Mouse (Mus musculus): Measurements from ENCODE around the gene Prss36. TPM values are rescaled to one million over a fixed set of nuclear protein-coding genes. Genes with fewer than 3 reads are reported as not detected.
"Not testable (repeated sequence)": the region's sequence is repeated elsewhere in the genome, so short reads cannot be mapped to it uniquely, and the experiment has no call there.

The Prss36 gene
- total RNA-seq, 2 experiments from 2014 or later: 6.4 to 8.1 TPM

DNA sequence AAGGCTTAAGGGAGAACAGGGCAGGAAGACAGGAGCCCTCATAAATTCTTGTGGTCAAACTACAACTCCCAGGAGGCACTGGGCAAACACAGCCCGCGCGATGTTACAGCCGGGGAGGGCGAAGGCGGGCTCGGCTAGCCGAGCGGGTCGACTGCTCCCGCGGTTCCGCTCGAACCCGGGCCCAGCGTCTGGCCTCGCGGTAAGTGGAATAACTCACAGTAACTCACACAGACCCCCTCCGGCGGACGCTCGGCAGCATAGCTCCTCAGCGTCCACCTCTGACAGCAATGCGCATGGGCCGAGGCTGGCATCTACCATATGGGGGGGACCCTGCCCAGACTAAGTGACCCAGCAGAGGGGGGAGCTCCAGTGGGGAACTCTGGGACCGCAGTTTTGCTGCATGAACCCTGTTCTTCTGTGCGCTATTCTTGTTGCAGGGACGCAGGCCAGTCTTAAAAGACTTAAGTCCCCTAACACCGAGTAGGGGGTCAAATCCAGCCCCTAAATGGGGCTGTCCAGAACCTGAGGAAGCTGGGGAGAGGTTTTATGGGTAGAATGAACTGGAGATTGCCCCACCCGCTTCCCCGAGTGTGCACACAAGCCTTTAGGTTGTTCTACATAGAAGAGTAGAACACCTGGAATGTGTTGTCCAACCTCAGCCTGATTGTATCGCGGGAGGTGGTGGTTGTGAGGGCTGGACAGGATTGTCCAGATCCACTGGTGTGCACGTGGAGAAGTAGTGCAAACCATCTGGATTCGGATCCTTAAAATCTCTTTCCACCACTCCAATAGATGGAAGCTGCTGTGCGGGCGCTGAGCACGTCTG, 42.3 kb downstream of the Prss36 start, which contains the start of gene Bckdk:
Gene Bckdk (plus strand): TSS at position 112 of the 826 bp plus-strand sequence.
- DNase-seq (ENCODE audit: low spot score in 2 of 2): peak; percentile 52 to 62

DNA sequence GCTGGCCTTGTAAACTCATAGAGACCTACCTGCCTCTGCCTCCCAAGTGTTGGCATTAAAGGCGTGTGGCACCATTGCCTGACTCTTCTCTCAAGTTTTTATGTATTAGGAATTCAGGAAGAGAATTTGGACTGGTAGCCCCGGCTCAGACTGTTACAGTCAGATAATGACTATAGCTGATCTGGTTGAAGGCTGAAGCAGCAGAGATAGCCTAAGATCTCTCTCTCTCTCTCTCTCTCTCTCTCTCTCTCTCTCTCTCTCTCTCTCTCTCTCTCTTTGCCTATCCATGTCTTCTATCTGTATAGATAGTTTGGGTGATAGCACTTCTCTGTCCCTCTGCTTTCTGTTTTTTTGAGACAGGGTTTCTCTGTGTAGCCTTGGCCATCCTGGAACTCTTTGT, 44.8 kb downstream of the Prss36 start:
- DNase-seq (ENCODE audit: low spot score in 2 of 2): no peak

DNA sequence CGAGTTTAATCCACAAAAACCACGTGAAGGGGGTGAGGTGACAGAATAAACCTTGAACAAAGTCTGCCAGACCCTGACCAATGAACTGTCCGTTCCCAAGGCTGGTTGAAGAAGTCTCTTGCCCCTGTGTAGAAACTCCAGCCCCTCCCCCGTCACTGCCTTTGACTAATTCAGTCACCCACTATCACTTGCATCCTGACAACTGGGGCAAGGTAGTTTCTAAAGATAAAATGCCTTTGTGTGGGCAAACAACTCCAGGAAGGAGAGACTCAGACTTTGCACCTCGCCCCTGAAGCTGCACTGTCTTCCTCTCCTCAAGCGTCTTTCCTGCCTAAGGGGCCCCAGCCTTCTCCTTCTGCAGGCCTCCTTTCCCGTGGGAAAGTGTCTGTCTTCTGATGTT, 46.5 kb downstream of the Prss36 start:
- DNase-seq (ENCODE audit: low spot score in 2 of 2): no peak

DNA sequence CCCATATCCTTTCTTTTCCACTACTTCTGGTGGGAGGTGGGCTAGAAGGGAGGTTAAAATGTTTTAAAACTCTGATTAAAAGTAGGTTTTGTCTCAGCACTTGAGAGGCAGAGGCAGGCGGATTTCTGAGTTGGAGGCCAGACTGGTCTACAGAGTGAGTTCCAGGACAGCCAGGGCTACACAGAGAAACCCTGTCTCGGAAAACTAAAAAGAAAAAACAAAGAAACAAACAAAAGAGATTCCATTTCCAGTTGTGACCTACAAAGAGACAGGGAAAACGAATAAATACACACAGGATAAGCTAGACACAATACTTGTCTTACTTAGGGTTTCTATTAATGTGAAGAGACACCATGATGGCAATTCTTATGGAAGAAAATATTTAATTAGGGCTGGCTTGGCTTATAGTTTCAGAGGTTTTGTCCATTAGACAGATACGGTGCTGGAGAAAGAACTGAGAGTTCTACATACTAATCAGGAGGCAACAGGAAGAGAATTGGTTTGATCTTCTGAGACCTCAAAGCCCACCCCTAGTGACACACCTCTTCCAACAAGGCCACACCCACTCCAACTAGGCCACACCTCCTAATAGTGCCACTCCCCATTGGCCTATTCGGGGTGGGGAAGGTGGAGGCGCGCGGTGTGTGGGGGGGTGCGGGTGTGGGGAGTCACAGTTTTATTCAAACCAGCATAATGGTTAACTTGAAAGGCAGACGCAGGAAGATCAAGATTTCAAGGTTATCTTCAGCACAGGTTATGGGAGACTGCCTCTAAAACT, 48.2 kb downstream of the Prss36 start:
- DNase-seq (ENCODE audit: low spot score in 2 of 2): no peak

DNA sequence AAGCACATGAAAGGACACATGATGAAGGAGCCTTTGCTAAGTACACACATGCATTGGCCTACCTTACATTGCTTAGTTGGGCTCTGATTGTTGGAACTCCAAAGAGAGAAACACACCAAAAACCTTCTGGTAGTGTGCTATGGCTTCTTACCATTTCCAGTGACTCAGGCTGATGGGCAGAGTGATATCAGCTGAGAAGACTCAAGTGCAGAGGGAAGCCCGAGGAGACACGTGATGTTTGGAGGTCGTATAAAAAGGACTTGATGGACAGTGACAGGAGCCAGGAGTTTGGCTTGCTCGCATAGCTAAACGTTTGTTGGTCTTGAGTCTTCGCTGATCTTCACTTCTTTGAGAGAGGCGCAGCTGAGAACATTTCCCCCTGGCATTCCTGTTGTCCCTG, 49.0 kb downstream of the Prss36 start:
- DNase-seq (ENCODE audit: low spot score in 2 of 2): no peak

DNA sequence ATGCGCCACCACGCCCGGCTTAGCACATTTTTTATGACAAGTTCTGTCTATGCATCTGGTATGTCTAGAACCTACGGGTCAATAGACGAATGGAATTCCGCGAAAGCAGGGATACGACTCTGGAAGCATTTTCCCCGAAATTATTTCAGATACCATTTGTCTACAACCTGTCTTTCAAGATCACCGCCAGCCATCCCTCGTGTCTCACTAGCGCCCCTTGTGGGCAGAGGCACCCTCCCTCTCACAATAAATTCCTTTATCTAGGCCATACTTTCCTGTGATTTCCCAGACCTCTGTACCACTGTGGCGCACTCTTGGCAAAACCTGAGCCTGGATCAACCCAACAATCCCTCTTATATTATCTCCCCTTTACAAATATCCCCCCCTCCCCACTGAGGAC, 50.1 kb downstream of the Prss36 start:
- DNase-seq (ENCODE audit: low spot score in 2 of 2): no peak

DNA sequence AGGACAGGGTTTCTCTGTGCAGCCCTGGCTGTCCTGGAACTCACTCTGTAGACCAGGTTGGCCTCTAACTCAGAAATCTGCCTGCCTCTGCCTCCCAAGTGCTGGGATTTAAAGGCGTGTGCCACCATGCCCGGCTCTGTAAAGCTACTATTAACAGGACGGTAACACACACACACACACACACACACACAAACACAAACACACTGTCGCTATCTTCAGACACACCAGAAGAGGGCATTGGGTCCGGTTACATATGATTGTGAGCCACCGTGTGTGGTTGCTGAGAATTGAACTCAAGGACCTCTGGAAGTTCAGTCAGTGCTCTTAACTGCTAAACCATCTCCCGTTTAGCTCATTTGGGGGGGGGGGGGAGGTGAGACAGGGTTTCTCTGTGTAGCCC, 50.6 kb downstream of the Prss36 start:
- DNase-seq (ENCODE audit: low spot score in 2 of 2): not testable (repeated sequence)

DNA sequence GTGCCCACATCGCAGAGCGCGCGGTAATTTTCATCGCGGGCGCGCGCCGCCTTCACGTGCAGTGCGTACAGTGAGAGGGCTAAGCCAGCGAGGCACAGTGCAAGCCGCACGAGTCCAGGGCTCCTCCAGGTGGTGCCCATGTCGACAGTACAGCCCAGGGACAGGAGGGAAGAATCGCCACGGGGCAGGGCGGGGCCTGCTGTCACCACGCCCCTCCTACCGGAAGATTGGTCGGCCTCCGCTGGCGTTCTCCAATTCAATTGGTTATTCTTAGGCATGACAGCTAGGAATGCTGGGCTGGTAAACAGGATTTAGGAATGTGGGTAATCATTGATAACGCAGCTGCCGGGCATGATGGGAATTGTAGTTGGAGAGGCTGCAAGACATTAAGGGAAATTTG, 51.1 kb downstream of the Prss36 start, which contains the start of the genes Gm21974 and Vkorc1:
Gene Gm21974 (minus strand): TSS at position 13 of the 400 bp plus-strand sequence.
Gene Vkorc1 (minus strand): TSS at position 176 of the 400 bp plus-strand sequence.
- peak; percentile 81 to 89 for DNase-seq (ENCODE audit: low spot score in 2 of 2)

DNA sequence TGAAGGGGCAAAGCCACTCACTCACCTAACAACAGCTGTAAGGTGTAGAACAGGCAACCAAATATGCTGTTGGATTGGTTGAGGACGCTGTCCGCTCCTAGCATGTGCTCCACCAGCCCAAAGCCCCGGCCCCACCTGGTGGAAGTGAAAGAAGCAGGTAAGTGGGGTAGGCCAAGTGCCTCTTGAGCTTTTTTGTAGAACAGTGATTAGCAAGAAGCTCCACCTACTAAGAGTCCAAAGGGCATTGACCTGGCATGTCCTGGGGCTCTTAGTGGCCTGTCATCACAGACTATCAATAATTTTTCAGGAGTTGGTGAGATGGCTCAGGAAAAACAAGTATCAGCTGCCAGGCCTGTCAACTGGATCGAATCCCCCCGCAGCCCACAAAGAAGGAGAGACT, 52.0 kb downstream of the Prss36 start:
- no peak for DNase-seq (ENCODE audit: low spot score in 2 of 2)

DNA sequence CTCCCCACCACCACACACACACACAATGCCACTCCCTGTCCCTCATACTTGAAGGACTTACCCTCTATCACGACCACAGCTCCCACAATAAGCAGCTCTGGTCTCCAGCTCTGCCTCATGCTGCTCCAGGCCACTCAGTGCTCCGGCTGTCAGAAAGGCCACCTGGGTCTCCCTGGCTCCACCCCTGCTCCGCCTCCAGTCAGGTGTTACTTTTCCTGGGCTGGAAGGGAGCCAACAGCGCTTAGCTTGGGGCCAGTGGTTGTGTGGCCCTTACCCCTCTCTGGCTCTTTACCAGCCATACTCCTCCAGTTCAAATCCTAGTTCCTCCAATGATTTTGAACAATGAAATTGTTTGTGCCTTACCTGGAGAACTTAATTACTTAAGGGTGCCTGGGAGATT, 55.7 kb downstream of the Prss36 start, which contains the start of gene Prss53:
Gene Prss53 (minus strand): TSS at position 173 of the 400 bp plus-strand sequence.
- DNase-seq (ENCODE audit: low spot score in 2 of 2): no peak

DNA sequence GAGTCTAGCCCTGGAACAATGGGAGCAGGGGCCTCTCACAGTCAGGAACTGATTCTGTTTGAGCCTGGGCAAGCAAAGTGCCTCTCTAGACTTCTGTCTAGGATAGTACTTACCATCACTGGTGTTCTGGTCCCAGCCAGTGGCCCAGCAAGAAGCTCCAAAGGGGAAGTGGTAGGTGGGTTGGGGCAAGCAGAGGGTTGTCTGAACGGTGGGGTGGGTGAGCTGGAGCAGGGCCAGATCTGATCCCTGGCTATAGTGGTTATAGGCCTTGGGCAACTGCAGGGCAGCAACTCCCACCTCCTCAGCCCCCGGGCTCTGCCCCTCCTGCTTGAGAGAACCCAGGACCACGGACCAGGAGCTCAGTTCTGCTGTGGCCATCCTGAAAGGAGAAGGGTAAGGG, 57.7 kb downstream of the Prss36 start:
- DNase-seq (ENCODE audit: low spot score in 2 of 2): no peak

DNA sequence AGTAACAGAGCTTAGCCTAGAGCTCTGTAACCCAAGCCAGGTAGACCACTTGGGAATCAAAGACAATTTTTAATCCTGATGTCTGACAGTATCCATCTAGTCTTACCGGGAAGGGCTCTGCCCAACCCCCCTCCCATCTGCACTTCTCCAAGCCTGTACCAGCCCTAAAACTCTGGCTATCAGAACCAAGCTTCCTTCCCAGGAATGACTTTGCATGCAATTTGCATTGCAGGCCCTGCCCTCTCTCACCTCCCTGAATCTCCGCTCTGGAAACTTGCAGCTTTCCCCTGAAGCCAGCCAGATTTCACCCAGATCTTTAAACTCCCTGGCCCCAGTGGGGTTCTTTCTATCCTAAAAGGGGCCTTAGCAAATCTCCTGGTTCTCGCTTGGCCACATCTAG, 58.7 kb downstream of the Prss36 start:
- no peak for DNase-seq (ENCODE audit: low spot score in 2 of 2)

DNA sequence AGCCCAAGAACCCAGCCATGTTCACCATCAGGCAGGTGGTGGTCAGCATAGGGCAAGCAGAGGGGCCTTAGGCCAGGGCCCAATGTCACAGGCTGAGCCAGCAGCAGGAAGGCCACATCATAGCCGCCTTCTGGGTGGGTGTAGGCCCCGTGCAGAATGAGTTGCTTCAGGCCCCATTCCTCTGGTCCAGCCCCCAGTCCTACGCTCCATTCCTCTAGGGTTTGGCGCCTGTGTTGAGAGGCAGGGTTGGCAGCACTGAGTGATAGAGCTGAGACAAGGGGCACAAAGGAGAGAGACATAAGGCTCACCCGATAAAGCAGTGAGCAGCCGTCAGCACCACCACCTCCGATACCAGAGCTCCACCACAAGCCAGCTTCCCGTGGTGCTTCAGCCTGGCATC, 59.3 kb downstream of the Prss36 start:
- DNase-seq (ENCODE audit: low spot score in 2 of 2): no peak

DNA sequence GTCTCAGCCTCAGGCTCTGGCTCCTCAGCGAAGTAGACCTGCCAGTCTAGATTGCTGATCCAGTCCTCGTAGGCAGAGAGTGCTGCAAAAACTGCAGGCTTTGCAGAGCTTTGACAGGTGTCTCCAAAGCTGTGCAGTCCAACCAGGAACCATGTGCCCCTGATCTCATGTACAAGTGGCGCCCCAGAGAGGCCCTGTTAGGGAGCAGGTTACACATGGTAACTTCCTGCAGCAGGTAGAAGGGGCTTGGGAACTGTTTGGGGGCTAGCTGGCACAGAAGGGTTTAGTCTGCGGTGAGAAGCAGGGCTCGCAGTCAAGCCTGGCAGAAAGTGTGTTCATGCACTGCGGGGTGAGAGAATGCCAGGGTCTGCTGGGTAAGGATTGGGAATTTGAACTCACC, 60.0 kb downstream of the Prss36 start:
- no peak for DNase-seq (ENCODE audit: low spot score in 2 of 2)

DNA sequence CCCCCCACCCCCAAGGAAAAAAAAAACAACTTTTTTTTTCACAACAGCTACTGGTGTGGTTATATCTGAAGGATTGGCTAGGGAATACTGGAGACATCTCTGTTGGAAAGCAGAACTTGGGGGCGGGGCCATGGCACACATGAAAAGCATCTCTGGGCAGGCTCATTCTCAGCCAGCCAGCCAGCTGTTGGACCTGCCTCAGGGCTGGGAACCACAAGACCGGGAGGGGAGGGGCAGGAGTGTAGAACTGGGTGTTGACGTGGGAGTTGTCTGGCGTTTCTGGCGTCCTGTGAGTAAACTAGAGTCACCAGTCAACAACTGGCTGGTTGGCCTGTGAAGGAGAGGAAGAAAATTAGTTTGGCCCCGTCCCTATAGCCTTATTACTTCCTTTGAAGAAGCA, 60.6 kb downstream of the Prss36 start:
- DNase-seq (ENCODE audit: low spot score in 2 of 2): no peak

Other genes starting within 250 kb of the Prss36 start
- 100 to 1,000 TPM; 129 to 135 TPM for gene Bcl7c, start 237.8 kb downstream of the Prss36 start, total RNA-seq (2021)
- gene Ctf1, start 234.0 kb downstream of the Prss36 start, total RNA-seq (2021): 1 to 10 TPM; 5.2 to 5.4 TPM
- gene Ctf2, start 214.6 kb downstream of the Prss36 start, total RNA-seq (2021): not detected
- gene Fbxl19, start 202.2 kb downstream of the Prss36 start, total RNA-seq (2021): 10 to 100 TPM; 24.6 to 26.0 TPM
- gene Orai3, start 176.9 kb downstream of the Prss36 start, total RNA-seq (2021): 10 to 100 TPM; 26.7 to 28.9 TPM
- 10 to 100 TPM; 63.9 to 64.9 TPM for gene Setd1a, start 170.1 kb downstream of the Prss36 start, total RNA-seq (2021)
- 1 to 10 TPM; 6.2 to 8.1 TPM for gene Gm49388, start 161.1 kb downstream of the Prss36 start, total RNA-seq (2021)
- gene Hsd3b7, start 146.1 kb downstream of the Prss36 start, total RNA-seq (2021): 10 to 100 TPM; 36.9 to 49.1 TPM
- gene Stx4a, start 122.4 kb downstream of the Prss36 start, total RNA-seq (2021): 100 to 1,000 TPM; 101 to 106 TPM
- 10 to 100 TPM; 11.8 to 12.2 TPM for gene Stx1b, start 122.2 kb downstream of the Prss36 start, total RNA-seq (2021)
- 10 to 100 TPM; 50.2 to 55.8 TPM for gene Zfp646, start 70.5 kb downstream of the Prss36 start, total RNA-seq (2021)
- 10 to 100 TPM; 13.4 to 13.7 TPM for gene Zfp668, start 69.9 kb downstream of the Prss36 start, total RNA-seq (2021)
- 1 to 10 TPM in 1 of 2 experiments, under 1 TPM in 1; 0.87 to 2.9 TPM for gene Prss53, start 55.8 kb downstream of the Prss36 start, total RNA-seq (2021)
- not detected for gene Gm21974, start 51.3 kb downstream of the Prss36 start, total RNA-seq (2021)
- 10 to 100 TPM; 71.8 to 93.6 TPM for gene Vkorc1, start 51.1 kb downstream of the Prss36 start, total RNA-seq (2021)
- gene Bckdk, start 42.6 kb downstream of the Prss36 start, total RNA-seq (2021): 100 to 1,000 TPM; 105 to 112 TPM
- 10 to 100 TPM; 27.5 to 30.8 TPM for gene Kat8, start 34.2 kb downstream of the Prss36 start, total RNA-seq (2021)
- gene Prss8, start 16.6 kb downstream of the Prss36 start, total RNA-seq (2021): 10 to 100 TPM in 1 of 2 experiments, 1 to 10 TPM in 1; 1.2 to 13.9 TPM
- 100 to 1,000 TPM; 555 to 559 TPM for gene Fus, start 20.7 kb upstream of the Prss36 start, total RNA-seq (2021)
- gene Pycard, start 47.1 kb upstream of the Prss36 start, total RNA-seq (2021): 10 to 100 TPM; 14.7 to 15.3 TPM
- 1 to 10 TPM; 3.4 to 8.6 TPM for gene Trim72, start 57.2 kb upstream of the Prss36 start, total RNA-seq (2021)
- gene Itgam, start 115.9 kb upstream of the Prss36 start, total RNA-seq (2021): 1 to 10 TPM; 3.3 to 5.6 TPM
- not detected for gene Gm49368, start 116.0 kb upstream of the Prss36 start, total RNA-seq (2021)
- gene Itgax, start 182.8 kb upstream of the Prss36 start, total RNA-seq (2021): under 1 TPM; 0.45 to 0.59 TPM
- under 1 TPM; 0.20 to 0.23 TPM for gene Itgad, start 207.7 kb upstream of the Prss36 start, total RNA-seq (2021)